Mouse (Mus musculus): ENCODE results near the gene Slc3a1. TPM values are rescaled to one million over a fixed set of nuclear protein-coding genes. Genes with fewer than 3 reads are reported as not detected.

The Slc3a1 gene
- 0.27 TPM for polyA plus RNA-seq (2014; fragmentation: Illumina TruSeq; extraction: RNeasy Lipid Tissue Mini Kit (QIAGEN cat#74804); ENCODE audit: insufficient read depth, low read depth, low replicate concordance)

DNA sequence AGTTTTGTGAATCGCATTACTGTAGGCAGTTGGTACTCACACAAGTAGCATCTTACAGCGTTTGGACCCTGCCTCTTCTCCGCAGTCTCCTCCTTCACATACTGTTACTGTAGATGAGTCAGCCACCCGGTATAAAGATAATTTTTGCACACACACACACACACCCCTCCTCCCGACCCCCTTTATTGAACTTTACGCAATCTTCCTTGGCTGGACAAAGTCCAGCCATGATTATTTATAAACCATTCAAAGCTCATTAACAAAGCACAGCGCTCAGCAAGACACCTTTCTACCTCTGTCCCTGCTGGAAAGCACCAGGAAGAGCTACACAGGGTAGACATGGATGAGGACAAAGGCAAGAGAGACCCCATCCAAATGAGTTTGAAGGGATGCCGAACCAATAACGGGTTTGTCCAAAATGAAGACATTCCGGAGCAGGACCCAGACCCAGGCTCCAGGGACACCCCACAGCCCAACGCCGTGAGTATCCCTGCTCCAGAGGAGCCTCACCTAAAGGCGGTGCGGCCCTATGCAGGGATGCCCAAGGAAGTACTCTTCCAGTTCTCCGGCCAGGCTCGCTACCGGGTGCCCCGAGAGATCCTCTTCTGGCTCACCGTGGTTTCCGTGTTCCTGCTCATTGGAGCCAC, at the start of gene Slc3a1:
TSS of gene Slc3a1 (plus strand) at position 284 of the 647 bp plus-strand sequence.

DNA sequence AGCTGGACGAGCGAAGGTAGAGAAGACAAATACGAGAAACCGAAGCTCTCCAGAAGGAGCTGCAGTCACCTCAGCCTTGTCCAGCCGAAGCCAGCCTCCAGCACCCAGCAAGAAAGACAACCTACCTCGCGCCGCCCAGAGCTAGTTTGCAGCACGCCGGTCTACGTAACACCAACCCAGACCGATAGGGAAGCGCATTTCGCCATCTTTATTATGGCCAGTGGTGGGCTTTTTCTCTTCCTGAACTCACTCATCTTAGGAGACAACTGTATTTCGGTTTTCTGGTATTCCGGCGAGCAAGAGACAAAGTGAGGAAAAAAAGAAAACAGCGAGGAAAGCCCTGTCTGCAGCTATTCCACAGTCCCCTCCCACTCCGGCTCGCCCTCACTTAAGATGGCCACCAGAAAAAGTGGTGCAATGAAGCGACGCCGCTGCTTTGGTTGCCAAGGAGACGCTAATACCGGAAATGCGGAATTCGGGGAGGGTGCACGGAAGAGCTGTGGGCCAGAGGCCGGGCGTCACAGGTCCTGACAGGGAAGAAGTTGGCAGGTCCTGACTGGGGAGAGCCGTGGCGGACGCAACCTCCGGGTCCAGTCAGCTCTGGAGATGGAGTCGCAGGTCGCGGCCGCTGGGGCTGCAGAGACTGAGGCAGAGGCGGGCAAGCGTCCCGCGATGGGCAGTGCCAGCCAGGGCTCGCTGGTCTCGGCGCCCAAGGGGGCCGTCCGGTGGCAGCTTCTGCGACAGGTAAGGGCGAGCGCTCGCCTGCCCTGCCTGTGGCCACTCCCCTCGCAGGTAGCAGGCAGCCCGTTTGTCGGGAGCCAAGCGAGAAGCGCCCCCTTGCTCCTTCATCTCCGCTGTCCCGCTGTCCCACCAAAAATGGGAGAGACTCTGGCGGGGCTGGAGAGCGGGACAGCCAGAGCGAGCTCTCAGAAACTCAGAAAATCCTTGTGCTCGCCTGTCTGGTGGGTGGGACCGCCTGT, 62.2 kb downstream of the Slc3a1 start, which contains the start of the genes Prepl and Camkmt:
TSS of gene Prepl (minus strand) at position 122 of the 980 bp plus-strand sequence.
TSS of gene Camkmt (plus strand) at position 433 of the 980 bp plus-strand sequence.

Other genes with a start within 250 kb of the Slc3a1 start
- gene Lrpprc, start 237.6 kb upstream of the Slc3a1 start, polyA plus RNA-seq (2014; fragmentation: Illumina TruSeq; extraction: RNeasy Lipid Tissue Mini Kit (QIAGEN cat#74804); ENCODE audit: insufficient read depth, low read depth, low replicate concordance) = 10.2 TPM
- gene Ppm1b, start 71.6 kb upstream of the Slc3a1 start, polyA plus RNA-seq (2014; fragmentation: Illumina TruSeq; extraction: RNeasy Lipid Tissue Mini Kit (QIAGEN cat#74804); ENCODE audit: insufficient read depth, low read depth, low replicate concordance) = 35.9 TPM
- gene Prepl, start 61.9 kb downstream of the Slc3a1 start, polyA plus RNA-seq (2014; fragmentation: Illumina TruSeq; extraction: RNeasy Lipid Tissue Mini Kit (QIAGEN cat#74804); ENCODE audit: insufficient read depth, low read depth, low replicate concordance) = 10.3 TPM
- 2.7 TPM for gene Camkmt, start 62.2 kb downstream of the Slc3a1 start, polyA plus RNA-seq (2014; fragmentation: Illumina TruSeq; extraction: RNeasy Lipid Tissue Mini Kit (QIAGEN cat#74804); ENCODE audit: insufficient read depth, low read depth, low replicate concordance)

Data from lung, adult 10 weeks (tissue).